Mouse (Mus musculus) ZHBTc4 (cell line): Measurements from ENCODE around the gene Cers3.
A peak's percentile ranks its signal among the peaks of the same experiment; 100 is the strongest.

Experiments used
- DNase-seq: peaks from one replicate; pipeline ENCODE4 v3.0.0-alpha.2; 2011; ENCODE audit warnings: low read depth, low spot score

Gene Cers3

DNA sequence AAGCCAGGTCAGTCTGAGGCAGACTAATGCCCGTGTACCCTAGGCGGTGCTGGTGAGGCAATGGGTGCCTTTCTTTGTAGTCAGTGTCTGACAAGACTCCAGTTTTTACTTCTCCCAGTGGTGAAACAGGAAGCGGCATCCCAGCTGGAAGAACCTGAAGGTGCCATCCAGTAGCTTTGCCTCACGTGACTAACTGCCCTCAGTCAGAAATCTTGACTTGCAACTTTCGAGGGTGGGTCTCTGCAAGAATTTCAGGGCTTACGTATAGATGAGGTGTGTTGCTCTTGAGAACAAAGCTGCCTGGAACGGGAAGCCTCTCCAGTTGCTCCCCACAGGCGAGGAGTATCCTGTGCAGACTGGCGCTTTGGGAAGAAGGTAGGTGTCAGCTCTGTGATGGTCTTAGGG is at the start of gene Cers3:
TSS of gene Cers3 (plus strand) at position 128 of the 405 bp plus-strand sequence.
- peak; percentile 65 for DNase-seq

GRCm38 (mm10) chr7:66694467-66694866 is 48.8 kb upstream of the Cers3 start:
- DNase-seq = no peak

GRCm38 (mm10) chr7:66702721-66703120 is 40.6 kb upstream of the Cers3 start:
- no peak for DNase-seq

GRCm38 (mm10) chr7:66704631-66705030 is 38.7 kb upstream of the Cers3 start:
- DNase-seq = no peak

GRCm38 (mm10) chr7:66711166-66711565 is 32.1 kb upstream of the Cers3 start:
- DNase-seq = no peak

DNA sequence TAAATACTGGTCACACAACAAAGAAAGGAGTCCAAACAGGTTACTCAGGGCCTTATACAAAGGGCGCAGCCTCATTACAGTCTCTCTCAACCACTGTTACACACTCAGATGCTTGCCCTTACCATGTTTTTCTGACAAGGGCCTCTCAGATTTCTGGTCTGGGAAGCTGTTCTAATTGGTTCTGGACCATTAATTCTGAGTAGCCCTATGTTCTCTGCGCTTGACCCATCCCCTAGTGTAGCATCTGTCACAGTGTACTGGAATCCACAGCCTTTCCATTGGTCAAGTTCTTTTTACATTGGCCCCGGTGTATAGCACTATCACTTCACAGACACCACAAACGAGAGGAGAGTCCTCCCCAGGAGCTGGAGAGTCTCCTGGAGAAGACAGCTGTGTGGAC is 18.8 kb upstream of the Cers3 start:
- no peak for DNase-seq

- no peak for DNase-seq
Observed at GRCm38 (mm10) chr7:66724954-66725353, 18.4 kb upstream of the Cers3 start.

DNA sequence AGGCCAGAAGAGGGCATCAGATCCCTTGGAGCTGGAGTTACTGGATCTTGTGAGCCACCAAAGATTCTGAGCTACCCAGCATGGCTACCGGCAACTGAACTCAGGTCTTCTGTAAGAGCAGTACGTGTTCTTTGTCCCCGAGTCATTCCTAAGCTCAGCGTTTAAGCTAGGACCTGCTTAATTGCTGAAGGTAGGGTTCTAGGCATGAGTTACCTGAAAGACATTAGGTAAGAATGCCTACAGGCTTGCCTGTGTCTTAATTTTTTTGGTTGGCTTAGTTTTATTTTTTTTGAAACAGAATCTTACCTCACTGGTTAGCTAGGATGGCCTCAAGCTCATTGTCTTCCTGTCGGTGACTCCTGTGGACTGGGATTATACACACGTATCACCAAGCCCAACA is 15.2 kb upstream of the Cers3 start:
- DNase-seq = no peak

DNA sequence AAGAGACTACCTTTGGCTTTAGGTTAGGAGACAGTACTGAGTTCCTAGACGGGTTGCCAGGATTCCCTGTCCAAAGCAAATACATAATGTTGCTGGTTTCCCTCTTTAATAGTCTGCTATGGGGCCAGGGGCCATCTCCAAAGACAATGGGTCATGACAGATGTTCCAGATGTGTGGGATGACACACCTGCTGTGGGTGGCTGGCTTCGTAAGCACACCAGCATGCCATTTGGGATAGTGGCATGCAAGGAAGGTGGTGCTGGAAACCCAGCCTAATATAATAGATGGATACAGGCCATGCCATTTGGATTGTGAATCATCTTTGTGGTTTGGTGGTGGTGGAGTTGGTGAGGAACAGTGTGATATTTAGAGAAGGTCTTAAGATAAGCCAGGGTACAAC is 14.1 kb upstream of the Cers3 start:
- DNase-seq = no peak

GRCm38 (mm10) chr7:66733431-66733830 is 9.9 kb upstream of the Cers3 start:
- DNase-seq = no peak

DNA sequence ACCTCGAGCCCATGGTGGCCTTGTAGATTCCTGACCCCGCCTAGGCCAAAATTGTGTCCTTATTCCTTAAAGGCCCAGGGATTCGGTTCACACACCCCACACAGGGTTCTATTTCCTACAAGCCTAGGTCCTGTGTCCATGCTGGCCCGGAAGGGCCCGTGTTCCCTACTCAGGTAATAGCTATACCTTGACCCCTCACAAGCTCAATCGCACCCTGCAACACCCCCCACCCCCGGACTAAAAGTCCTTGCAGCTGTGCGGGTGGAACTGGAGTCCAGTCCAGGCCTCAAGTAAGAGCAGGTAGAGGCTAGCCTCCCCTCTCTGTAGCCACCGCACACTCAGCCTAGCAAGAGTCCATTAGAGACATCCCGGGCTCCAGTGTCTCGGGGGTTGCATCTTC is 9.4 kb upstream of the Cers3 start:
- DNase-seq = no peak

DNA sequence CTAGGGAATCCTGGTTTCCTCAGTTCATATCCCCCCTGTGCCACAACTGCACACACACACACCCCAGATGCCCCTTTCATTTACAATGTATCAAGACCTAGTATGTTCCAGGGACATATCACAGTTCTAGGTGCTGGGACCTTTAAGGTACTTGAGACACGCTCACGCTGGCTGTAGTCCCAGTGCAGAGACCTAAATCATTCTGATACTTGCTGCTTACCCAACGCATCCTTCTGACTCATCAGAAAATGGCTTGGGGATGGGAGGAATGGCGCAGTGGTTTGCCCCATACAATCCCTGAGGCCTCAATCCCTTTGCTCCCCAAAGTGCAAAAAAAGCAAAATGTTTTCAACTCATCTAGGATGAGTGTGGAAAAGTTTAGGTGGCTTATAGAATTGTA is 8.8 kb upstream of the Cers3 start:
- no peak for DNase-seq

GRCm38 (mm10) chr7:66734993-66735392 is 8.3 kb upstream of the Cers3 start:
- DNase-seq = no peak

GRCm38 (mm10) chr7:66737418-66737817 is 5.9 kb upstream of the Cers3 start:
- DNase-seq = no peak

GRCm38 (mm10) chr7:66741008-66741407 is 2.3 kb upstream of the Cers3 start:
- DNase-seq = no peak

DNA sequence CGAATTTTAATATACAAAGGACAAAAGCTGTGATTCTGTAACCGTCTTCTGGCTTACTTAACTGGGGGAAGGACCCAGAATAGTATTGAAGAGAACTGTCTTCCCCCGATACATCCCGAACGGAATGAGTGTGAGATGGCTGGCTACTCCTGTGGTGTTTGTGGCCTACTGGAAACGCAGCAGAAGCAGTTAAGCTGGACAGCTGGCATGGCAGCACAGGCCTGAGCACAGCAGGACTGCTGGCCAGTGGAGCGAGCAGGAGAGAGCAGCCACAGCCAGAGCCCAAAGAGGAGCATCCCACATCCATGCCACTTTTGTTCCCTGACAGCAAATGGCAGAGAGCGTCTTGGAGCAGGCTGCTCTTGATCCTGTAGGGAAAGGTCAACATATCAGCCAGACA is 1.9 kb upstream of the Cers3 start:
- no peak for DNase-seq

- DNase-seq = no peak
Observed at GRCm38 (mm10) chr7:66746972-66747371, 3.7 kb downstream of the Cers3 start.

DNA sequence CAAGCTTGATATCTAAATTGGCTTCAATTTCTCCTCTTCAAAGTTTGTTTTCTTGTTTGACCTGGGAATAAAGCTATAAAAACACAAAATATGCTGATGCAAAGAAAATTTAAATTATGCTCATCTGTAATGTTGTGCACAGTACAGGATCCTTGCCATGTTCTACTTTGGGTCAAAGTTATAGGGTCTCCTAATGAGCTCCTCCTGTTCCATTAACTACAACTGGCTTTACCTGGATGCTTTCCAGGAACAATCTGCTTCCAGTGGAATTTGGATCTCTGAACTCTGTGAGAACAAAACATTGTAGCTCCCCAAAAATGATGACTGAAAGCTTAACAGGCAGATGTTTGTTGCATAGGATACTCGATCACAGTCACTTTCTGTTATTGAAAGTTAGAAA is 6.7 kb downstream of the Cers3 start:
- DNase-seq = no peak

DNA sequence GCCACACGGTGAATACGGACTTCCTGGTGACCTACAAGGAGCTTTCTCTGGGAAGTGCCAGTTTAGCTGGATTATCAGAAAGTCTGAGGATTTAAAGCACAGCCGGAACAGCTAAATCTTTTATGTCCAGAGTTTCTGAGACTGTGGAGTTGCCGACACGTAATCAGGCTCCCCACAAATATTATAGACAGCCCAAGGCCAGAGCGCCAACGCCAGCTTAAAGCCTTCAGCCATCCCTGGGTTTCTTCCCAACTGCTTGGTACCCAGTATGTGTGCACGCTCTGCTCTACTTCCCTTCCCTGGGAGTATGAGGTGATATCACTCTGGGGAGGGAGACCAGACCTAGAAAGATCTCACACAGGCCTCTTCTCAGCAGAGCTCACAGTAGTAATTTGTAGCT is 10.5 kb downstream of the Cers3 start:
- DNase-seq = no peak

DNA sequence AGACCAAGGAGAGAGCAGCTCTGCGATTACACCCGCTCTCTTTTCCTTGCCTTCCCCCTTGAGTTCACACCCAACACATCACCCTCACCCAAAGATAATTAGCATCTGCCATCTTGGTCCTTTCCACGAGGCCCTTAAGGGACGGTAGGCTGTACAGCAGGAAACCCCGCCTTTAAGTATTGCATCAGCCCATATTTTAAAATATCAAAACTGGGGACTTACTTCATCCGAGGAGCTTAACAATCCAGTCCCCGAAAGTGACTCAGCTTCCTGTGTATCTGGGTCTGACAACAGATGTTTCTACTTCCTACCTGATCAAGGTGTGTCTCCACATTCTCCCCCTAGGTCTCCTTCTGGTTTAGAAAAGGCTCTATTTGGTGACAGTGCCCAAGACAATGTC is 12.3 kb downstream of the Cers3 start:
- no peak for DNase-seq

DNA sequence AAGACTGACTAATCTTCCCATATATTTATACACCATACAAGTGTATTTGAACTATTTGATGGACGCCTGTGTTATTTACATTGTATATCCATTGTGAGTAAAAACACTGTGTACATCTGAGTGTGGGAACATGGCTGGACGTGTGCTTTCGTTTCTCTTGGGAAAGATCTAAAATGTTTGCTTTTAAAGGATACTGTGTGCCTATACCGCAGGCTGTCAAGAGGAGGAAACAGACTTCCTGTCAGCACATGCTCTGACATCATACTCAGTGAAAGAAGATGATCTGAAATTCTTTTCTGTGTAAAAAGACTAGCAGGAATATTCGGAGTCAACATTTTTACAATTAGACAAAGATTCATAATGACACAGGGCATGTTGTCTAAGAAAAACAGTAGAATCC is 26.6 kb downstream of the Cers3 start:
- no peak for DNase-seq

- no peak for DNase-seq
Observed at GRCm38 (mm10) chr7:66770706-66771105, 27.4 kb downstream of the Cers3 start.

GRCm38 (mm10) chr7:66771252-66771651 is 27.9 kb downstream of the Cers3 start:
- DNase-seq = no peak

DNA sequence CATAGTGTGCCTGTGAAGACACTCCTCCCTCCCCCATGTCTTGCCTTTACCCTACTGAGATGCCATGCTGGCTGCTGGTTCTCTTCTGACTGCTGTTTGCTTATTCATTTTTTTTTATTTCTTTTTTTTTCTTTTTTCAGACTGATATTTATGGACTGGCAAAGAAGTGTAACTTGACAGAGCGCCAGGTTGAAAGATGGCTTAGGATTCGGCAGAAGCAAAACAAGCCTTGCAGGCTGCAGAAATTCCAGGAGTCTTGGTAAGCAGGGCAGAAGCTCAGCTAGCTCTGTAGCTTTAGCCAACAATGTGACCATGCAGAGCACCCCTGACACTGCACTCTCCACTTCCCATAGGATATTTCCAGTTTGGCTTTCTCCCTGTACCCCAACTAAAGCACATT is 36.1 kb downstream of the Cers3 start:
- DNase-seq = no peak
